Mouse (Mus musculus) ES-Bruce4 (cell line): ENCODE measurements around the gene Hsd17b3. TPM values are rescaled to one million over a fixed set of nuclear protein-coding genes. Genes with fewer than 3 reads are reported as not detected.

Experiments used
- H3K27ac ChIP-seq: 2 replicates; pipeline ENCODE4 v1.5.1; 2012; ENCODE audit warnings: low read length, inconsistent platforms; ENCODE audit not compliant: insufficient read depth
- H3K27me3 ChIP-seq: 2 replicates; pipeline ENCODE4 v1.6.1; 2012; ENCODE audit warnings: mild to moderate bottlenecking, low read length, inconsistent platforms; ENCODE audit not compliant: control insufficient read depth, poor library complexity, insufficient read depth, severe bottlenecking
- H3K36me3 ChIP-seq: 2 replicates; pipeline ENCODE4 v1.6.1; 2012; ENCODE audit warnings: inconsistent platforms, mild to moderate bottlenecking, low read length, moderate library complexity; ENCODE audit not compliant: control insufficient read depth, poor library complexity, insufficient read depth, severe bottlenecking
- H3K4me1 ChIP-seq: one replicate; pipeline ENCODE4 v1.8.1; 2011; ENCODE audit warnings: low read length; ENCODE audit not compliant: control insufficient read depth, insufficient read depth
- H3K4me3 ChIP-seq: 2 replicates; pipeline ENCODE4 v1.5.1; 2011; ENCODE audit warnings: low read depth, mild to moderate bottlenecking, low read length
- H3K9ac ChIP-seq: 2 replicates; pipeline ENCODE4 v1.6.1; 2012; ENCODE audit warnings: low read depth, mild to moderate bottlenecking, inconsistent platforms; ENCODE audit not compliant: poor library complexity, severe bottlenecking
- H3K9me3 ChIP-seq: replicated peaks from 2 replicates; pipeline ENCODE4 v1.6.1; 2012; ENCODE audit warnings: mild to moderate bottlenecking, low read length, inconsistent platforms; ENCODE audit not compliant: control insufficient read depth, poor library complexity, insufficient read depth, severe bottlenecking
- CTCF ChIP-seq: IDR thresholded peaks from one replicate; pipeline ENCODE4 v1.8.1; 2011; ENCODE audit warnings: low read depth, low read length
- EP300 ChIP-seq: IDR thresholded peaks from 2 replicates; pipeline ENCODE4 v1.6.1; 2011; ENCODE audit warnings: low read depth, low read length; ENCODE audit not compliant: insufficient read depth
- POLR2A ChIP-seq: IDR thresholded peaks from one replicate; pipeline ENCODE4 v1.8.1; 2011; ENCODE audit warnings: low read length; ENCODE audit not compliant: insufficient read depth
- polyA plus RNA-seq: library from polyadenylated mRNA; stranded (reverse); fragments of >200 nt; gene quantifications from 2 replicates; pipeline ENCODE4 v1.2.4, GENCODE M21; 2011; ENCODE audit warnings: low read depth; ENCODE audit not compliant: missing spikeins, insufficient read depth, insufficient read length

The Hsd17b3 gene
- polyA plus RNA-seq, 1 experiment: not detected

DNA sequence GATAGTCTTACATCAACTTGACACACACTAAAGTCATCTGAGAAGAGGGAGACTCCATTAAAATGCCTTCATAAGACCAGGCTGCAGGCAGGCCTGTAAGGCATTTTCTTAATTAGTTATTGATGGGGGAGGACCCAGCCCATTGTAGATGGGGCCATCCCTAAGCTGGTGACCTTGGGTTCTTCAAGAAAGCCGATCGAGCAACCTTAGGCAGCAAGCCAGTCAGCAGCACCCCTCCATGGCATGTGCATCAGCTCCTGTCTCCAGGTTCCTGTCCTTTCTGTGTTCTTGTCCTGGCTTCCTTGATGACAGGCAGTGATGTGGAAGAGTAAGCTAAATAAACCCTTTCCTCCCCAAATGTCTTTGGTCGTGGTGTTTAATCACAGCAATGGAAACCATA is 3.1 kb upstream of the Hsd17b3 start:
- TF ChIP-seq POLR2A: no peak
- TF ChIP-seq CTCF: no peak
- TF ChIP-seq EP300: no peak
- H3K9me3 ChIP-seq: no peaks in the 10 kb centered on the region
- no peak overlapping the region for H3K9ac ChIP-seq
- H3K36me3 ChIP-seq: no peaks in the 10 kb centered on the region
- no peak overlapping the region for H3K4me3 ChIP-seq
- no peak overlapping the region for H3K27ac ChIP-seq
- H3K4me1 ChIP-seq: no peaks in the 10 kb centered on the region
- H3K27me3 ChIP-seq: no peaks in the 10 kb centered on the region

DNA sequence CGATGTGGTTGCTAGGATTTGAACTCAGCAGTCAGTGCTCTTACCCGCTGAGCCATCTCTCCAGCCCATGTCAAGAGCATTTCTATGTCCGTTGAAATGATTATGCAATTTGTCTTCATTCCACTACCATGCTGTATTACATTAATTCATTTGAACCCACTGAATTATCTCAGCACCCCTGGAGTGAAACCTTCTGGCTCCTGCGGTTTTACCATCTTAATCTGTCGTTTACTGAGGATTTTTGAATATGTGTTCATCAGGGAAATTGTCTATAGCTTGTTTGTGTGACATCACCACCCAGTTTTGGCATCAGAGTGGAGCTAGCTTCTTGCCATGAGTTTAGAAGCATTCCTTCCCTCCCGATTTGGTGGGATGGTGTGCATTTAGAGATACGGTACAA is 2.0 kb upstream of the Hsd17b3 start:
- no peak overlapping the region for H3K4me3 ChIP-seq
- TF ChIP-seq POLR2A: no peak
- TF ChIP-seq CTCF: no peak
- TF ChIP-seq EP300: no peak

DNA sequence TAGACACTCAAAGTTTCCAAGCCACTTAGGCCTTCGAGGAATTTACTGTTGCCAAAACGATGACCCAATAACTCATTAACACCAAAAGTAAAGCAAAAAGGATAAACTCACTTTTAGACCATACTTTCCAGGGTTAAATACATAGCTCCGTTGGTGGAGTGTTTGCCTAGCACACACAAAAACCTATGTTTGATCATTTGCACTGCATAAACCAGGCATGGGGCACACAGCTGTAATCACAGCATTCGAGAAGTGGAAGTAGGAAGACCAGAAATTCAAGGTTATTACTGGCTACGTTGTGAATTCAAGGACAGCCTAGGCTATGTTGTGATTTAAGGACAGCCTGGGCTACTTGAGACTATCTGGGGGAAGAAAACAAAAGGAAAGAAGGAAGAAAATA is 1.2 kb upstream of the Hsd17b3 start:
- TF ChIP-seq CTCF: no peak
- no peak for TF ChIP-seq EP300
- TF ChIP-seq POLR2A: no peak
- Histone ChIP-seq H3K27me3 (no peaks in the 10 kb centered on the region), H3K27ac (no peak overlapping the region), H3K36me3 (no peaks in the 10 kb centered on the region), H3K9me3 (no peaks in the 10 kb centered on the region), H3K4me1 (no peaks in the 10 kb centered on the region), H3K9ac (no peak overlapping the region), H3K4me3 (no peak overlapping the region)

More for the DNA sequence above, 2.0 kb upstream of the Hsd17b3 start:
- H3K27me3 ChIP-seq: no peaks in the 10 kb centered on the region
- H3K9ac ChIP-seq: no peak overlapping the region
- H3K27ac ChIP-seq: no peak overlapping the region
- H3K9me3 ChIP-seq: no peaks in the 10 kb centered on the region
- no peaks in the 10 kb centered on the region for H3K4me1 ChIP-seq
- H3K36me3 ChIP-seq: no peaks in the 10 kb centered on the region

DNA sequence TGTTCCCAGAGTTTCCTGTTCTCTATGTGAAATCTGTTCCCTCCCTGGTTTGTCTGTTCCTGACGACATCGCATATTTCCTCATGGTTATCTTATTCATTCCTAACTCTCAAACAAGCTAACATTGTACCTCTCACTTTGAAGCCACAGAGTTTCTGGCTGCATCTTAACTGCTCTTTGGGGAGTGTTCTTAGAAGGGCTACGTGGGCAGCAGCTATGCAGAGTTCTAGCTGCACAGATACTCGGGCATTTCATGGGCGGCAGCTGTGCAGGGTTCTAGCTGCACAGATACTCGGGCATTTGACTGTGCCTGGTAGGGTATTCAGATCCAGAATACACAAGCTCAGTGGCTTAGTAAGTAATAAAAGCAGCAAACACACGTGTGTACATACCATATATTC is 973 bp downstream of the Hsd17b3 start:
- Histone ChIP-seq H3K27me3 (no peaks in the 10 kb centered on the region), H3K27ac (no peak overlapping the region), H3K9ac (no peak overlapping the region), H3K9me3 (no peaks in the 10 kb centered on the region), H3K4me1 (no peaks in the 10 kb centered on the region), H3K36me3 (no peaks in the 10 kb centered on the region), H3K4me3 (no peak overlapping the region)
- TF ChIP-seq CTCF (no peak), POLR2A (no peak), EP300 (no peak)

DNA sequence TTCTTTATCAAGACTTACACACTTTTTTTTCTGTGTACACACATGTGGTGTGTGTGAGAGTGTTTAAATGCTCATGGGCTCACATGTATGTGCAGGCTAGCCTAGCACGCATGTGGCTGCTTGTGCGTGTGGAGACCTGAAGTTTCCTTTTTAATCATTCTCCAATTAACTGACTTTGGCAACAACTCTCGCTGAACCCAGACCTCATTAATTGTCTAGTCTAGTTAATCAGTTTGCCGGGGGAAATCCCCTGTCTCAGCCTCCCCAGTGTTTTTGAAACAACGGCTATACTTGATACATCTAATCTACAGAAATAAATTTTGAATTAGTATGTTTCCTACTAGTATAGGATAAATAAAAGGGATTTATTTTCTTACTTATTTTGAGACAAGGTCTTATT is 3.0 kb downstream of the Hsd17b3 start:
- no peaks in the 10 kb centered on the region for H3K36me3 ChIP-seq
- H3K9me3 ChIP-seq: no peaks in the 10 kb centered on the region
- H3K4me1 ChIP-seq: no peaks in the 10 kb centered on the region
- TF ChIP-seq POLR2A (no peak), CTCF (no peak), EP300 (no peak)
- H3K4me3 ChIP-seq: no peak overlapping the region
- H3K9ac ChIP-seq: no peak overlapping the region
- H3K27ac ChIP-seq: no peak overlapping the region
- no peaks in the 10 kb centered on the region for H3K27me3 ChIP-seq

DNA sequence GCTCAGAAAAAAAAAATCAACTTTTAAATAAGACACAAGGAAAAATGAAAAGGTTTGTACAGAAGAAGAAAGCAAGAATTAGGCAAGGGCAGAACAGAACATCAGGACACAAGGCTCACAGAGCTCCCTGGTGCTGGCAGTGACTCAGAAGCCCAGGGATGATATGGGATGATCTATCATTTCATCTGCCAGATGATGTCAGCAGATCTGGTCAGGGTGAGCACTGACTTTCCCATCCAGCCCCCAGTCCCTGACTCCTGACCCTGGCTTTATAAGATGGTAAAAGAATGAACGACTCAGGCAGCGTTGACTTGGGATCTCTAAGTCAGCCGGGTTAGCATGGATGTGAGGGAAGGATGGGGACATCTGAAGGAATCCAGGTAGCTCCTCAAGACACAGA is 5.7 kb downstream of the Hsd17b3 start:
- Histone ChIP-seq H3K27ac (no peak overlapping the region), H3K4me1 (no peaks in the 10 kb centered on the region), H3K9me3 (no peaks in the 10 kb centered on the region), H3K9ac (no peak overlapping the region), H3K27me3 (no peaks in the 10 kb centered on the region), H3K36me3 (no peaks in the 10 kb centered on the region), H3K4me3 (no peak overlapping the region)
- TF ChIP-seq EP300: no peak
- TF ChIP-seq POLR2A: no peak
- TF ChIP-seq CTCF: no peak
